8 mouse cellular contexts compared by ENCODE assay signal in genomic region chr9:86800600-86801163, GRCm38 (mm10). TPM values are rescaled to one million over a fixed set of nuclear protein-coding genes. Genes with fewer than 3 reads are reported as not detected.
DNase-seq lines count a peak whose midpoint lies in the region; ATAC-seq and TF ChIP-seq lines count a peak whose summit lies in the region.

No protein-coding gene starts in this region.

- no peak overlapping the region for H3K4me2 ChIP-seq in heart, postnatal 0 days (ENCODE audit: low read depth, low read length)
- no peak overlapping the region for H3K4me2 ChIP-seq in neural tube, embryonic 14.5 days (ENCODE audit: low read depth, low read length)

- no peak overlapping the region for H3K9ac ChIP-seq in heart, postnatal 0 days (replicated peaks; ENCODE audit: low read depth, low read length)
- no peak overlapping the region for H3K9ac ChIP-seq in neural tube, embryonic 14.5 days (replicated peaks; ENCODE audit: low read depth, low read length)

- 38% methylated on average over 3 of the region's 3 CpGs for WGBS in heart, postnatal 0 days
- WGBS in embryonic facial prominence, embryonic 10.5 days = 20% methylated on average over 3 of the region's 3 CpGs
- WGBS in neural tube, embryonic 14.5 days = 31% methylated on average over 3 of the region's 3 CpGs

- no peak overlapping the region for H3K27ac ChIP-seq in heart, postnatal 0 days (ENCODE audit: low read depth)
- no peak overlapping the region for H3K27ac ChIP-seq in embryonic facial prominence, embryonic 10.5 days (replicated peaks)
- H3K27ac ChIP-seq in neural tube, embryonic 14.5 days (ENCODE audit: low read depth, low read length) = no peak overlapping the region

- no peak overlapping the region for H3K4me3 ChIP-seq in heart, postnatal 0 days (ENCODE audit: low read depth, low read length)
- no peak overlapping the region for H3K4me3 ChIP-seq in embryonic facial prominence, embryonic 10.5 days
- H3K4me3 ChIP-seq in neural tube, embryonic 14.5 days (ENCODE audit: low read depth, low read length) = no peak overlapping the region

- ATAC-seq in heart, postnatal 0 days (ENCODE audit: insufficient read depth, low read depth) = no peak
- peak; percentile 60; the same call in 1 of the 2 replicates for ATAC-seq in neural tube, embryonic 14.5 days (ENCODE audit: low read depth)

- TF ChIP-seq CTCF in heart, postnatal 0 days (IDR thresholded peaks at IDR 0.05; ENCODE audit: low read depth) = peak; percentile 54

- H3K4me1 ChIP-seq in heart, postnatal 0 days (ENCODE audit: control insufficient read depth, insufficient read depth) = no peaks in the 10 kb centered on the region
- peaks cover 10% of the 10 kb centered on the region; the same call in 1 of the 2 replicates for H3K4me1 ChIP-seq in embryonic facial prominence, embryonic 10.5 days
- no peaks in the 10 kb centered on the region for H3K4me1 ChIP-seq in neural tube, embryonic 14.5 days (ENCODE audit: control insufficient read depth, insufficient read depth, low read length)

- DNase-seq in heart, postnatal 0 days (ENCODE audit: low spot score) = peak; percentile 53
- DNase-seq in heart, postnatal 25 days (ENCODE audit: low spot score) = no peak
- peak; percentile 61 for DNase-seq in NIH3T3 (ENCODE audit: low read depth)
- DNase-seq in embryonic facial prominence, embryonic 10.5 days (ENCODE audit: low spot score) = peak; percentile 30
- peak; percentile 27 to 39 for DNase-seq in kidney, postnatal 36 days
- DNase-seq in urinary bladder, adult 18-20 months (ENCODE audit: low spot score in 2 of 2) = no peak
- DNase-seq in right cerebral cortex, postnatal 10 days (ENCODE audit: low spot score in 2 of 2) = no peak

- no peak for TF ChIP-seq EP300 in heart, postnatal 0 days (IDR thresholded peaks at IDR 0.05; ENCODE audit: low read depth)

- H3K36me3 ChIP-seq in heart, postnatal 0 days (replicated peaks; ENCODE audit: control insufficient read depth, insufficient read depth, low read length) = peaks cover 18% of the 10 kb centered on the region
- no peaks in the 10 kb centered on the region for H3K36me3 ChIP-seq in embryonic facial prominence, embryonic 10.5 days (replicated peaks)
- H3K36me3 ChIP-seq in neural tube, embryonic 14.5 days (ENCODE audit: control insufficient read depth, insufficient read depth, low read length) = peaks cover 16% of the 10 kb centered on the region

- H3K27me3 ChIP-seq in heart, postnatal 0 days (ENCODE audit: control insufficient read depth, insufficient read depth, low read length) = no peaks in the 10 kb centered on the region
- no peaks in the 10 kb centered on the region for H3K27me3 ChIP-seq in embryonic facial prominence, embryonic 10.5 days (replicated peaks; ENCODE audit: low read depth, poor library complexity, severe bottlenecking)
- H3K27me3 ChIP-seq in neural tube, embryonic 14.5 days (ENCODE audit: control insufficient read depth, insufficient read depth, low read length) = no peaks in the 10 kb centered on the region

- H3K9me3 ChIP-seq in heart, postnatal 0 days (replicated peaks; ENCODE audit: control insufficient read depth, low read length) = no peaks in the 10 kb centered on the region
- no peaks in the 10 kb centered on the region for H3K9me3 ChIP-seq in embryonic facial prominence, embryonic 10.5 days
- H3K9me3 ChIP-seq in neural tube, embryonic 14.5 days (ENCODE audit: control insufficient read depth, low read length) = no peaks in the 10 kb centered on the region

- intact Hi-C loops in heart, postnatal 25 days (cut with DNase I) = loop anchor here (2.0 kb wide), 1 partner anchor 208 kb away; no protein-coding TSS in a partner anchor

RNA-seq across cellular contexts. Expression of gene Prss35, which starts 57.2 kb away (rescaled TPM):
- 7.2 and 10.1 TPM in 2 replicates for total RNA-seq in heart, postnatal 0 days (2014; rRNA removed; ENCODE audit: low replicate concordance)
- 8.1 and 12.2 TPM in 2 replicates for polyA plus RNA-seq in heart, postnatal 0 days (2015; fragmentation: Nextera tagmentation; extraction: Ambion mirVana)
- total RNA-seq in heart, postnatal 25 days (2021) = under 1 TPM; 0.34 to 0.45 TPM
- polyA plus RNA-seq in embryonic facial prominence, embryonic 10.5 days (2016; fragmentation: Nextera tagmentation; extraction: Ambion mirVana) = 1.7 and 3.0 TPM in 2 replicates
- polyA plus RNA-seq in neural tube, embryonic 14.5 days (2014; fragmentation: Nextera tagmentation; extraction: Ambion mirVana) = 4.2 and 11.9 TPM in 2 replicates

Comparison
In these comparisons a context has a peak if more than half of its experiments do, and no peak if none do; other contexts are left out.
1. DNase-seq: peak in heart, postnatal 0 days (single experiment), NIH3T3 (single experiment), embryonic facial prominence, embryonic 10.5 days (single experiment) and kidney, postnatal 36 days (2 of 2); none in heart, postnatal 25 days (single experiment), urinary bladder, adult 18-20 months (0 of 2) and right cerebral cortex, postnatal 10 days (0 of 2).